Mouse (Mus musculus) activated CD4-positive, CD25-positive, alpha-beta regulatory T cell, adult 4 months (primary cell): ENCODE data around the gene Efcab2. TPM values are rescaled to one million over a fixed set of nuclear protein-coding genes. Genes with fewer than 3 reads are reported as not detected.

Experiments used
- polyA plus RNA-seq, 2 experiments: library from polyadenylated mRNA; unstranded; fragments of 100-300 nt; shearing (Covaris generic); gene quantifications; one replicate each; pipeline ENCODE4 v1.2.1; 2017

Efcab2 gene
- polyA plus RNA-seq, 2 experiments from 2014 or later, result 3.6 to 5.4 TPM

Other genes starting within 250 kb of the Efcab2 start
- gene Desi2, start 218.7 kb upstream of the Efcab2 start, polyA plus RNA-seq, result 1 to 10 TPM; 7.3 to 8.4 TPM
- gene Cox20, start 87.0 kb upstream of the Efcab2 start, polyA plus RNA-seq, result 100 to 1,000 TPM; 176 to 202 TPM
- 100 to 1,000 TPM in 1 of 2 experiments, 10 to 100 TPM in 1; 91.3 to 137 TPM for gene Hnrnpu, start 68.3 kb upstream of the Efcab2 start, polyA plus RNA-seq
- gene Kif26b, start 123.0 kb downstream of the Efcab2 start, polyA plus RNA-seq, result not detected